Mouse (Mus musculus) spleen, adult 2 months (tissue): ENCODE data around the gene Fads2.

Source experiments
- CTCF ChIP-seq: fragments of 200-500 bp; IDR thresholded peaks from 2 replicates; pipeline ENCODE4 v1.5.1; 2011; ENCODE audit warnings: mild to moderate bottlenecking, inconsistent platforms; ENCODE audit not compliant: insufficient read depth, insufficient read length, insufficient replicate concordance; ENCODE audit errors: extremely low read depth
- POLR2A ChIP-seq: fragments of 200-500 bp; IDR thresholded peaks from 2 replicates; pipeline ENCODE4 v1.6.1; 2011; ENCODE audit warnings: low read depth, low read length, inconsistent platforms

- no peak for TF ChIP-seq CTCF
- no peak for TF ChIP-seq POLR2A
Observed at GRCm38 (mm10) chr19:10101341-10102053, at the start of gene Fads2.
